Mouse (Mus musculus) CH12.LX (cell line): ENCODE measurements around the gene Pitpnm2. TPM values are rescaled to one million over a fixed set of nuclear protein-coding genes. Genes with fewer than 3 reads are reported as not detected.

Source experiments
- DNase-seq: peaks from one replicate; pipeline ENCODE4 v3.0.0-alpha.2; 2013; ENCODE audit errors: extremely low read depth
- H3K27ac ChIP-seq: 2 replicates; pipeline ENCODE4 v1.5.1; 2012; ENCODE audit warnings: low read depth, mild to moderate bottlenecking, control low read depth, moderate library complexity; ENCODE audit not compliant: insufficient read depth
- H3K27me3 ChIP-seq: replicated peaks from 2 replicates; pipeline ENCODE3; 2012; ENCODE audit warnings: inconsistent platforms
- H3K36me3 ChIP-seq, 2 experiments: replicated peaks in 1 of 2; 2 replicates each; pipeline versions ENCODE3 to v1.6.1; 2012; ENCODE audit warnings: inconsistent platforms in 1 of 2, low read length in 1 of 2, mild to moderate bottlenecking in 1 of 2, mixed read lengths in 1 of 2, moderate library complexity in 1 of 2; ENCODE audit not compliant: control insufficient read depth in 1 of 2, insufficient read depth in 1 of 2
- H3K4me1 ChIP-seq, 2 experiments: 2 replicates each; pipeline ENCODE4 v1.6.1; 2012; ENCODE audit warnings: inconsistent platforms in 1 of 2, moderate library complexity in 1 of 2; ENCODE audit not compliant: insufficient read depth in 2 of 2, control insufficient read depth in 1 of 2
- H3K4me2 ChIP-seq: 2 replicates; pipeline ENCODE4 v1.6.1; 2012; ENCODE audit warnings: low read depth, mild to moderate bottlenecking, control low read depth; ENCODE audit not compliant: poor library complexity, insufficient read depth, severe bottlenecking
- H3K4me3 ChIP-seq, 3 experiments: fragments of 150-350 bp in 1 of 3; sonication (generic) in 1 of 3; replicated peaks in 1 of 3; 2 replicates each; pipeline versions ENCODE3 to v1.5.1; 2011 to 2012; ENCODE audit warnings: low read depth in 2 of 3, low read length in 2 of 3, mild to moderate bottlenecking in 2 of 3, moderate library complexity in 2 of 3, control low read depth in 1 of 3, improper control_type of control experiment in 1 of 3, inconsistent platforms in 1 of 3, mixed read lengths in 1 of 3; ENCODE audit not compliant: poor library complexity in 1 of 3
- H3K79me2 ChIP-seq: replicated peaks from 2 replicates; pipeline ENCODE4 v1.6.1; 2012; ENCODE audit warnings: mild to moderate bottlenecking, moderate library complexity; ENCODE audit not compliant: control insufficient read depth, poor library complexity, insufficient read depth, severe bottlenecking; ENCODE audit errors: extremely low read depth
- H3K9ac ChIP-seq: 2 replicates; pipeline ENCODE4 v1.6.1; 2012; ENCODE audit warnings: low read depth, mild to moderate bottlenecking, control low read depth, moderate library complexity; ENCODE audit not compliant: insufficient read depth
- H3K9me3 ChIP-seq: replicated peaks from 2 replicates; pipeline ENCODE3; 2012; ENCODE audit warnings: low read length, inconsistent platforms, mixed read lengths
- CTCF ChIP-seq, 2 experiments: IDR thresholded peaks in 1 of 2; conservative IDR thresholded peaks in 1 of 2; 2 replicates each; pipeline ENCODE4 v1.5.1; 2011 to 2012; ENCODE audit warnings: low read depth in 2 of 2, low read length in 2 of 2, improper control_type of control experiment in 1 of 2, inconsistent platforms in 1 of 2, mild to moderate bottlenecking in 1 of 2, moderate library complexity in 1 of 2
- E2F4 ChIP-seq: IDR thresholded peaks from 2 replicates; pipeline ENCODE4 v1.6.1; 2011; ENCODE audit warnings: low read depth, low read length, improper control_type of control experiment; ENCODE audit not compliant: insufficient replicate concordance
- EP300 ChIP-seq: IDR thresholded peaks from 2 replicates; pipeline ENCODE4 v1.6.1; 2011; ENCODE audit warnings: low read length, improper control_type of control experiment
- HCFC1 ChIP-seq: IDR thresholded peaks from 2 replicates; pipeline ENCODE4 v1.6.1; 2012; ENCODE audit warnings: low read depth, mild to moderate bottlenecking, inconsistent platforms, low read length, improper control_type of control experiment
- IRF4 ChIP-seq: IDR thresholded peaks from 2 replicates; pipeline ENCODE4 v1.6.1; 2014; ENCODE audit warnings: low read depth, mild to moderate bottlenecking, inconsistent platforms, low read length, improper control_type of control experiment
- JUN ChIP-seq: IDR thresholded peaks from 2 replicates; pipeline ENCODE4 v1.6.1; 2011; ENCODE audit warnings: low read depth, mild to moderate bottlenecking, low read length, improper control_type of control experiment, moderate library complexity; ENCODE audit not compliant: insufficient read depth
- JUND ChIP-seq: conservative IDR thresholded peaks from 2 replicates; pipeline ENCODE4 v1.6.1; 2011; ENCODE audit warnings: low read depth, low read length, improper control_type of control experiment
- KAT2A ChIP-seq: IDR thresholded peaks from 2 replicates; pipeline ENCODE4 v1.6.1; 2012; ENCODE audit warnings: low read length, improper control_type of control experiment, inconsistent platforms; ENCODE audit not compliant: insufficient replicate concordance
- MAFK ChIP-seq: IDR thresholded peaks from 2 replicates; pipeline ENCODE4 v1.6.1; 2011; ENCODE audit warnings: low read length, improper control_type of control experiment; ENCODE audit not compliant: insufficient replicate concordance
- MAX ChIP-seq: IDR thresholded peaks from 2 replicates; pipeline ENCODE4 v1.6.1; 2011; ENCODE audit warnings: low read length, improper control_type of control experiment
- MAZ ChIP-seq: IDR thresholded peaks from 2 replicates; pipeline ENCODE4 v1.6.1; 2012; ENCODE audit warnings: low read depth, mild to moderate bottlenecking, inconsistent platforms, low read length, improper control_type of control experiment, moderate library complexity
- MEF2A ChIP-seq: IDR thresholded peaks from 2 replicates; pipeline ENCODE4 v1.6.1; 2014; ENCODE audit warnings: low read depth, mild to moderate bottlenecking, inconsistent platforms, low read length, improper control_type of control experiment, borderline replicate concordance
- MYC ChIP-seq: IDR thresholded peaks from 2 replicates; pipeline ENCODE4 v1.6.1; 2011; ENCODE audit warnings: low read depth, mild to moderate bottlenecking, improper control_type of control experiment, low read length
- NELFE ChIP-seq: IDR thresholded peaks from 2 replicates; pipeline ENCODE4 v1.6.1; 2011; ENCODE audit warnings: low read depth, low read length, improper control_type of control experiment
- NRF1 ChIP-seq: IDR thresholded peaks from 2 replicates; pipeline ENCODE4 v1.6.1; 2014; ENCODE audit warnings: low read depth, mild to moderate bottlenecking, inconsistent platforms, low read length, improper control_type of control experiment, moderate library complexity
- PAX5 ChIP-seq: IDR thresholded peaks from 2 replicates; pipeline ENCODE4 v1.6.1; 2012; ENCODE audit warnings: low read length, inconsistent platforms, mixed read lengths
- POLR2A ChIP-seq: IDR thresholded peaks from 2 replicates; pipeline ENCODE4 v1.6.1; 2011; ENCODE audit warnings: low read depth, mild to moderate bottlenecking, improper control_type of control experiment, low read length
- POLR2AphosphoS2 ChIP-seq: IDR thresholded peaks from 2 replicates; pipeline ENCODE4 v1.6.1; 2011; ENCODE audit warnings: low read depth, low read length, improper control_type of control experiment
- RAD21 ChIP-seq: IDR thresholded peaks from 2 replicates; pipeline ENCODE4 v1.6.1; 2011; ENCODE audit warnings: low read depth, mild to moderate bottlenecking, low read length, improper control_type of control experiment, moderate library complexity
- RCOR1 ChIP-seq: conservative IDR thresholded peaks from 2 replicates; pipeline ENCODE4 v1.6.1; 2012; ENCODE audit warnings: low read depth, mild to moderate bottlenecking, inconsistent platforms, low read length, improper control_type of control experiment
- SMC3 ChIP-seq: IDR thresholded peaks from 2 replicates; pipeline ENCODE4 v1.6.1; 2011; ENCODE audit warnings: low read depth, low read length, improper control_type of control experiment
- TCF12 ChIP-seq: IDR thresholded peaks from 2 replicates; pipeline ENCODE4 v1.6.1; 2014; ENCODE audit warnings: low read depth, mild to moderate bottlenecking, inconsistent platforms, low read length, improper control_type of control experiment
- UBTF ChIP-seq: IDR thresholded peaks from 2 replicates; pipeline ENCODE4 v1.6.1; 2012; ENCODE audit warnings: low read depth, mild to moderate bottlenecking, inconsistent platforms, low read length, improper control_type of control experiment, moderate library complexity
- USF2 ChIP-seq: conservative IDR thresholded peaks from 2 replicates; pipeline ENCODE4 v1.6.1; 2011; ENCODE audit warnings: low read depth, low read length, improper control_type of control experiment
- ZC3H11A ChIP-seq: IDR thresholded peaks from 2 replicates; pipeline ENCODE4 v1.6.1; 2012; ENCODE audit warnings: low read depth, mild to moderate bottlenecking, inconsistent platforms, low read length, improper control_type of control experiment
- ZMIZ1 ChIP-seq: IDR thresholded peaks from 2 replicates; pipeline ENCODE4 v1.6.1; 2012; ENCODE audit warnings: low read depth, mild to moderate bottlenecking, inconsistent platforms, low read length, improper control_type of control experiment
- ZNF384 ChIP-seq: IDR thresholded peaks from 2 replicates; pipeline ENCODE4 v1.6.1; 2012; ENCODE audit warnings: low read depth, low read length, improper control_type of control experiment, inconsistent platforms
- dilution Hi-C: fragments of 300-500 bp; cut with MboI; formaldehyde crosslinking; loops from 2 replicates; pipeline ENCODE4 v1.14.3; 2020; ENCODE audit warnings: low sequenced_read_pairs; ENCODE audit not compliant: extremely low pct_unique_long_range_greater_than_20kb, extremely low pct_ligation_motif_present
- in situ Hi-C: fragments of 300-500 bp; cut with MboI; formaldehyde crosslinking; loops from 3 replicates; pipeline ENCODE4 v1.14.3; 2019; ENCODE audit warnings: low sequenced_read_pairs, low pct_ligation_motif_present, low pct_unique_long_range_greater_than_20kb, mixed read lengths
- polyA plus RNA-seq: library from polyadenylated mRNA; unstranded; fragments of >175 nt; gene quantifications from 2 replicates; pipeline ENCODE4 v1.2.1, GENCODE M21; 2012; ENCODE audit warnings: low read depth; ENCODE audit not compliant: insufficient read length
- total RNA-seq, 2 experiments: library from RNA; depleted of rRNA; stranded (reverse); fragments of 300-350 nt in 1 of 2; fragments of >200 nt in 1 of 2; gene quantifications; 2 replicates each; pipeline ENCODE4 v1.2.3; 2012 to 2014

The Pitpnm2 gene
- total and polyA plus RNA-seq, 3 experiments, result 1.0 to 11.9 (median 5.3) TPM

GRCm38 (mm10) chr5:124162577-124162976 lies 87.0 kb downstream of the Pitpnm2 start:
- dilution Hi-C loops (no loop called here), in situ Hi-C loops (loop anchor here (5.0 kb wide), 1 partner anchor 115 kb away; no protein-coding TSS in a partner anchor)
- Histone ChIP-seq H3K4me3 (no peak overlapping the region), H3K4me2 (no peak overlapping the region), H3K9ac (no peak overlapping the region), H3K27me3 (no peaks in the 10 kb centered on the region), H3K79me2 (no peaks in the 10 kb centered on the region), H3K4me1 (no peaks in the 10 kb centered on the region; a peak in 2 of 4 replicates), H3K36me3 (peaks cover 0 to 4% of the 10 kb centered on the region in 2 experiments), H3K27ac (no peak overlapping the region), H3K9me3 (no peaks in the 10 kb centered on the region)
- peak; percentile 62 for DNase-seq
- TF ChIP-seq IRF4, result no peak
- peak; percentile 87 for TF ChIP-seq RAD21
- no peak for TF ChIP-seq EP300
- TF ChIP-seq JUN, result no peak
- no peak for TF ChIP-seq POLR2A
- TF ChIP-seq MAFK, result no peak
- TF ChIP-seq NRF1, result no peak
- no peak for TF ChIP-seq MYC
- no peak for TF ChIP-seq MEF2A
- no peak for TF ChIP-seq JUND
- no peak for TF ChIP-seq TCF12
- TF ChIP-seq KAT2A, result no peak
- no peak for TF ChIP-seq ZMIZ1
- TF ChIP-seq SMC3, result peak; percentile 81
- no peak for TF ChIP-seq NELFE
- peak; percentile 23; the same call in 1 of the 2 replicates for TF ChIP-seq ZC3H11A
- no peak for TF ChIP-seq RCOR1
- TF ChIP-seq HCFC1, result no peak
- no peak for TF ChIP-seq MAZ
- no peak for TF ChIP-seq POLR2AphosphoS2
- TF ChIP-seq ZNF384, result no peak
- no peak for TF ChIP-seq PAX5
- no peak for TF ChIP-seq USF2
- no peak for TF ChIP-seq E2F4
- peak; percentile 58 to 82 for TF ChIP-seq CTCF (conservative IDR thresholded peaks at IDR 0.05 in 1 of 2, IDR thresholded peaks at IDR 0.05 in 1 of 2; ENCODE audit: low read depth in 2 of 2, low read length in 2 of 2)
- TF ChIP-seq UBTF, result no peak
- no peak for TF ChIP-seq MAX
